Mouse (Mus musculus) CD8-positive naive resting alpha-beta T cell, adult 2 months (primary cell): ENCODE results near the gene 4930415O20Rik.
A peak's percentile ranks its signal among the peaks of the same experiment; 100 is the strongest.

Source experiments
- DNase-seq, 2 experiments: peaks; one replicate each; pipeline ENCODE4 v3.0.0; 2022; ENCODE audit warnings: low read depth in 2 of 2, low spot score in 2 of 2

Gene 4930415O20Rik

DNA sequence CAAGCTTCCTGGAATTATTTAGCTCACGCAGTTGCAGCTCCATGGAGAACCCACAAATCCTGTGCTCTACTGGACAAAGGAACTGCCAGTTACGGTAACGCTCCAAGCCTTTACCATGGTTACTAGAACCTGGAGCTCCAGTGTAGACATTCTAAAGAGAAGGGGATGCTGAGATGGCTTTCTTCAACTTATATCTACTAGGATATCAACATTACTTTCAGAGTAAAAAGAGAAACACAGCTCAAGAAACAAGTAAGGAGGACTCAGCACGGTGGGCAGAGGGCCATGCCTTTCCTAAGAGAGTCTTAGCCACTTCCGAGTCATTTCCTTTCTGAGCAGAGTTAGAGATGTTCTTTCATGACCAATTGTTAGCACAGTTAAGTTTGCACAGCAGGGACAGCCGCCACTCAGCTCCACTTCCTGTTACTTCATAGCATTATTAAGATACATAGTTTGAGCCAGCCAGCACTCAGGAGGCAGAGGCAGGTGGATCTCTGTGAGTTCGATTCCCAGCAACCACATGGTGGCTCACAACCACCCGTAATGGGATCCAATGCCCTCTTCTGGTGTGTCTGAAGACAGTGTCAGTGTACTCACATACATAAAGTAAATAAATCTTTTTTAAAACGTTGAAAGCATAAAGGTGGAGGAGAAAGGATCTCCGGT lies at the start of gene 4930415O20Rik, which contains the start of gene Ccnt1:
Gene 4930415O20Rik (plus strand): TSS at position 132 of the 666 bp plus-strand sequence.
Gene Ccnt1 (minus strand): TSS at position 51 of the 666 bp plus-strand sequence.
- DNase-seq: no peak

DNA sequence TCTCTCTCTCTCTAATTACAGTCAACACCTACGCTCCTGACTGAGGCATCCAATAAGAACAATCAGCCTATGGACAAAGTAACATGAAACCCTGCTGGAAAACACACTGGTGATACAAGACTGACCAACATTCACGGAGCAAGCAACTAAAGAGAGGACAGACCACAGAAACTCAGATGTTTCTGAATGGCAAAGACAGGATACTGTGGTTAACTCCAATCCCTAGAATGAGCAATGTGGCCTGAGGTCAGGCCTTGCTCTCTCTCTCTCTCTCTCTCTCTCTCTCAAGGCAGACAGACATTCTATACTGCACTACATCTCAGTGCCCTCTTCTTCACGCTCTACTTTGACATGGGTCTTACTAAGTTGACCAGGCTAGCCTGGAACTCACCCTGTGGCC lies 49.6 kb upstream of the 4930415O20Rik start:
- no peak for DNase-seq

DNA sequence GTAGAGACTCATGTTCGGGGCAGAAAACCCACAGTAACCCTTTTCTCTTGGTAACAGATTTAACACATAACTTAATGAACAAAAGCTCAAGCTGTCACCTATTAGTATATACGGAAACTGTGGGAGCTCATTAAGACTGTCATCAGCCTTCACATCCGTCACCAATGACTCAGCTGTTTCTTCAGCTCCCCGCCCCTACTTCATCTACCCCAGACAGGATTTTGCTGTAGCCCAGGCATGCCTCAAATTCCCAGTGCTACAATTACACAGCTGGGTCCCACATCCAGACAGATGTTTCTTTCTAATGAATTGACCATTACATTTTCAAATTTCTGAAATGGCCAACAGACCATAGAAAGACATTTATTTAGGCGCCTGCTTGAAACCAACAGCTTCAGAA lies 44.7 kb upstream of the 4930415O20Rik start:
- no peak for DNase-seq

DNA sequence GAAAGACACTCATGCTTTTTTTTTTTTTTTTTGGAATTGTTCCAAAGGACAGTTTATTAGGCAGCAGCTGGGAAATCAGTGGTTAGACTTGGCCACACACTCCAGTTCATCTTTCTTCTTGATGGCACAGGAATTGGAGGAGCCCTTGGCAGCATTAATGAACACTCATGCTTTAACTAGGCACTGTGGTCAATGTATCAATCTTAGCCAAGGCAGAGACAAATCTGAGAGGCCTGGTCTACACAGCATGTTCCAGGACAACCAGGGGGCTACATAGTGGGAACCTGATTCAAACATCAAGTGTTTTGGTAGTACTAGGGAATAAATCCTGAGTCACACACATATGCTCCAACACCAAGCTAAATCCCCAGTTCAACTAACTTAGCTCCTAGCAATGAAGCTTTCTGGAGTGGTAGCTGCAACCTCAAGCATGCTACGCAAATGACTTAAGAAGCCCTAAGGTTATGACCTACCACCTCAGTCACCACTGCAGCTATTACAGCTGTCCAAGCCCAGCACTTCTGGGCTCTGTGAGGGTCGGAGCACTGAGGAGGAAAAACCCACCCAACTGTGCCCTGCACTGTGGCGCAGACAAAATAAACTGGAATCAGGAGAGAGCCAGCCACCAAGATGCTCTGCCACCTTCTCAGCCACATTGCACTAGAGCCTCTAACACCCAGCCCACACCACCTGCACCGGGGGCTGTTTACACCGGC lies 43.6 kb upstream of the 4930415O20Rik start:
- no peak for DNase-seq

DNA sequence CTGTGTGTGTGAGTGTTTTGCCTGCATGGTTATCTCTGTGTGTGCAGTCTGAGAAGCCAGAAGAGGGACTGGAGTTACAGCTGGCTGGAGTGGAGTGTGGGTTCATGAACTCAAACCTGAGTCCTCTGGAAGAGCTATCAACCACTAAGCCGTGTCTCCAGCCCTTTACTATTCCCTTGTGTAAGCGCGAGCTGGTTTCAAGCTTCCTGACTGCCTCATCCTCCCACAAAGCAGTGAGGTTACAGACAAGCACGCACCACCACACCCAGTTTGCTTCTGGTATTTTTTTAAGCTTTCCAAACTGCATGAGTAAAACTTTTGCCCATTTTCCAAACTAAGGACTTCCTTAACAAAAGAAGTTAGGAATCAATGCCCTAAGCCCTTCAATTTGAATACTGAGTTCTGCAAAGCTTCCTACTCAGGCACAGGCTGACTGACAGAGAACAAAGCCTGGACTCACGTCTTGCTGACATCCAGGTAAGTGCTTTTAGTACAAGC lies 42.7 kb upstream of the 4930415O20Rik start:
- DNase-seq: no peak

DNA sequence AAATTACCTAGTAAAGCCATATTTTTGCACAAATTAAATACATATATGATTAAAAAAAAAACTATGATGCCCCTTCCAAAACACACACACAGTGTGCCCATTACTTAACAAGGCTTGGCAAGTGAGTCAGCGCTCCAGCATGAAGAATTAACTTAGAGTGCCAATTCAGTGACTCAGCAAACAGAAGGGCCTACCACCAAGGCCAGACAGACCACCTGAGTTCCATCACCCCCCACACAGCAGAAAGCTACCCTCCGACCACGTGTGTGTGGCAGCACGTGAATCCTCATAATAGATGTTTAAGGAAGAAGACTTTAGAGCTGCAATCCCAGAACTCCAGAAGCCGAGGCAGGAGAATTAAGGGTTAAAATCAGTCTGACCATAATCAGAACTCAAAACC lies 38.5 kb upstream of the 4930415O20Rik start:
- no peak for DNase-seq

DNA sequence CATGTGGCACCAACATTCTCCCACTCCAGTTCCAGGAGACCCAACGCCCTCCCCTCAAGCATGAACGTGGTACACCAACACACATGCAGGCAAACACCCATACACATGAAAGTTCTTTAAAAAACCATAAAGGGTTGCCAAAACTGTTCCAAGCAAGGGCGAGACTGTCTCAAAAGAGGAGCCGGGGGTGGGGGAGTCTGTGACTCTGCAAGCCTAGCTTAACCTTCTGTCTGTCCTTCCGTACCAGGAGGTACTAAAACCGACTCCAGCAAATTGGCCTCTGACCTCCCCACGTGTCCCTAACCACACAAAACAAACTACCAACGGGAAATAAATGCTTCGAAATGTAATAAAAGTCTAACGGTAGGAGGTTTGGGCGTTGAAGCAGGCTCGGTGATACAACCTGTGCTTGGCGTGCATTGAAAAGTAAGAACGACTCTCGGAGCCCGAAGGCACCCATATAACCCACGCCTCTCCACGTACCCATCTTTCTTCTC lies 37.7 kb upstream of the 4930415O20Rik start:
- DNase-seq: no peak

DNA sequence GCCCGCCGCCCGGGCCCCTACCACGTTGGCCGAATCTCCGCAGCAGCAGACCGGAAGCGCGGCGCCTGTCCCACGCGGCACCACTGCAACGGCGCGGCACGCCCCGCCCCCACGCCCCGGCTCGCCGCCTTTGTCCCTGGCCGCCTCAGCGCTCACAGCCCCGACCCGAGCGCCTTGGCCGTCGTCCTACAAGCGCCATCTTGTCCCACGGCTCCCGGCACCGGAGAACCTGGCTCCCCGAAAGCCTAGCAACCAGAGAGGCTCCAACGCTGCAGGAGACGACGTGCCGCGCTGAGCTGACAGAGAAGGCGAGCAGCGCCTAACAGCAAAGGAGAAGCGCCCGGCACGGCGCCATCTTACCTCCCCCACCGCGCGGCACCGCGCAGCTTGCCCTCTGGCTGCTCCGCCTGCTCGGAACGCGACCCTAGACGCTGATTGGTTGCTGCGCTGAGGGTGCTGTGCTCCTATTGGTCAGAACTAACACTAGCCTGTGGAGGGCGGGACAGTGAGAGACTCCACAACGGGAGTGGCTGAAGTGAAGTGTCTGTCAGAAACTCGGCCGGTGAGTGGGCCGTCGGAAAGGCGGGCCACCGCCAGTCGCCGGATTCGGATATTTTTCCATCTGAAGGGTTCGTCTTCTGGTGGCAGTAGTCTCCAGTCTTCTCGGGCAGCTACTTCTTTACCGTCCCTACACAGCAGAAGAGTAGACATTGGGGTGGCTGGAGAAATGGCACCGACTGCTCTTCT lies 36.8 kb upstream of the 4930415O20Rik start, which contains the start of gene Kansl2:
Gene Kansl2 (minus strand): TSS at position 384 of the 747 bp plus-strand sequence.
- DNase-seq: peak; percentile 96 to 97

DNA sequence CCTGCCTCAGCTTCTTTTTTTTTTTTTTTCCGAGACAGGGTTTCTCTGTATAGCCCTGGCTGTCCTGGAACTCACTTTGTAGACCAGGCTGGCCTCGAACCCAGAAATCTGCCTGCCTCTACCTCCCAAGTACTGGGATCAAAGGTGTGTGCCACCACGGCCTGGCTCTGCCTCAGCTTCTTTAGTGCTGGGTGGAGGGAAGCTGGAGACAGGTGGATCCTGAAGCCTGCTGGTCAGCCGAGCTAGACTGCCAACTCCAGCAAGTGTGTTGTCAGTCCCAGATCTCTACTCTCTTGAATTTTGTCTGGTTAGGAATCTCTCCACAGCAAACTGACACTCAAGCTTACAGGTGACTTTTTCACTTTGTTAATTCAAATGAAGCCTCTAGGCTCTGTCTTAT lies 34.9 kb upstream of the 4930415O20Rik start:
- no peak for DNase-seq

DNA sequence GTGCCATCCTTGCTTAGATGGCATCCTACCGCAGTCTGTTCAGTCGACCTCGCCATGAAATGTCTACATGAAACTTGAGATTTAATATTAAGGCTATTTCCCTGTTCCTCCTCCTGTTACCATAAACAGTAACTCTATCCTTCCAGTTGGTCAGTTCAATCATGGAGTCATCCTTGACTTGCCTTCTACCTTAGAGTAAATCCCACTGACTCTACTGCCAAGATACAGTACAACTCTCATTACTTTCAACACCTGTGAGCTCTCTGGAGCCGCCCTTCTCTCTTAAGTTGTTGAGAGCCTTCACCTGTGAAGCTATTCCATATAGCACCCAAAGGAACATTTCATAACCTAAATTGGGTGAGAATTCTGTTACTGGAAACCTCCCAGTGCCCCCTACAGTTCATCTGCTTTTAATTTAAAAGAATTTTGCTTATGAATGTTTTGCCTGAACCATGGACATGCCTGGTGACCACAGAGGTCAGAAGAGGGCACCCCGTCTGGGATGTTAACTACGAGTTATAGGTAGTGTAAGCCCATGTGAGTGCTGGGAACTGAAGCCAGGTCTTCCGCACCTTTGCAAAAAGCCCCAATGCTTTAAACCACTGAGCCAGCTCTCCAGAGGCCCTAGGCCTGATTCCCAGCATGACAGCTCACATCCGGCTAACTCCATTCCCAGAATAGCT lies 33.8 kb upstream of the 4930415O20Rik start:
- no peak for DNase-seq

DNA sequence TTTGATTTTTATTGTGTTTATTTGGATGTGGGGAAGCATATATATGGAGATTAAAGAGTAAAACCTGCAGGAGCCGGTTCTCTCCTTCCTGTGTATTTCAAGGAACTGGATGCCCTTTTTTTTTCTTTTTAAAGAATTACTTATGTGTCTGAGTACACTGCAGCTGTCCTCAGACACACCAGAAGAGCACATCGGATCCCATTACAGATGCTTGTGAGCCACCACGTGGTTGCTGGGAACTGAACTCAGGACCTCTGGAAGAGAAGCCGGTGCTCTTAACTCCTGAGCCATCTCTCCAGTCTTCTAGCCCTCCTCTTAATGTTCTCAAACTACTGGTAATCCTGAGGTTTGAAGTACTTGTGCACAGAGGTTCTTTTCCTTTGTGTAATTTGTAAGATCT lies 32.9 kb upstream of the 4930415O20Rik start:
- DNase-seq: no peak

DNA sequence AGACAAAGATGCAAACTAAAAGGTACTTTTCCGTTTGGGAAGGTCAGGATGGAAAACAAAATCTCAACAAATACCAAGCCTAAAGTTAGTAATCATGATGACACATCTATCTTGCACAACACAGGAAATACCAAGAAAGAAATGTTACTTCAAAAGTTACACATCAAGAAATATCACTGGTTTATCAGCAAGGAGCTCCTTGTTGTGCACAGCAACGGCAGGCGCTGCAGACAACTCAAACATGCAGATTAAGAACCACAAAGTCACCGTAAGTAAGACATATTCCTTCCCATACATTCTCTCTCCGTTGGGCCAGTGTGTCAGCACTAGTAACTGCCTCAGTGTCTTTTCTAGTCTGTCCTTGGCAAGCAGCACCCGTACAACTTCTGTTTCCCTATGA lies 29.7 kb upstream of the 4930415O20Rik start:
- DNase-seq: no peak

DNA sequence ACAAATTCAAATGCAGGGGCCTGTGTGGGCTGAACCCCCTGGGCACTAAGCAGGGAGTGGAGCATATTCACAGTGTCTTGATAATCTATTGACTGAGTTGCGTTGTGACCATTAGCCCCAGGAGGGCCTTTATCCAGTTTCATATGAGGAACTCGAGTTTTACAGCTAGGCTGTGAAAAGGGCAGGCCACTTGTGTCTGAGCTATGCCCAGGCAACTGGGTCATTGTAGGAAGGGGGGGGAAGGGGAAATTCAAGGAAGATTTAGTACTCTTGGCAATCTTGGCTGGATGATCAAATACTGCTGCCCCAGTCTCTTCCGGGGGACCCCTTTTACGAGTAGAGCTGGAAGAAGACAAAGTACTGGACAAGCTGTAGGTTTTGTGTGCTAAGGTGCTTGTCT lies 27.5 kb upstream of the 4930415O20Rik start:
- no peak for DNase-seq

DNA sequence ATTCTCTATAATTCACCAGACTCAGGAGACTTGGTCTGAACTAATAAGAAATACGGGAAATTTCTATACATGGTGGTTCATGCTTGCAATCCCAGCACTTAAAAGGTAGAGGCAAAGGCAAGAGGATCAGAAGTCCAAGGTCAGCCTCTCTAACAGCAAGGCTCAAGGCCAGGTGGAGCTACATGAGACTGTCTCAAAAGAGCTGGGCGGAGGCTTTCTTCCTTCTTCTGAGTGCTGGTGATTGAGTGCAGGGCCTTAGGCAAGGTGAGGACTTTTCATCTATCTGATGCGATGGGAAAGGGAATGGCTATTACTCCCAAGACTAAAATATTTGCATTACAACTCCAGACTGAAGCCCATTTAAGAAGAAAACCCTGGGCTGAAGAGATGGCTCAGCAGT lies 25.7 kb upstream of the 4930415O20Rik start:
- DNase-seq: no peak

DNA sequence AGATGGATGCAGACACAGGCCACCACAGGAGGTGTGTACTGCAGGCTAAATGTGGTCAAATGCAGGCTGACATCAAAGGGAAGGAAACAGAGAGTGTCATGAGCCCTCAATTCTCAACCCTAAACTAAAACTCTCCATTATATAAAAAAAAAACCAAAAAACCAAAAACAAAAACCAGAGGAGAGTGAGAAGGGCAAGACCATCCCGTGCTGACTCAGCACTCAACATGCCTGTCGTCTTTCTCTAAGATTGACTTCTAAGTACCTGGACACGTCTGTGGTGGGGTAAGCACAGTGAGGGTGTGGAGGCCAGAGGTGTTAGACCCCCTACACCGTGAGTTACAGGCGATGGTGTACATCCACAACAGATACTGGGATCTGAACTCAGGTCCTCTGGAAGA lies 24.0 kb upstream of the 4930415O20Rik start:
- DNase-seq: no peak

DNA sequence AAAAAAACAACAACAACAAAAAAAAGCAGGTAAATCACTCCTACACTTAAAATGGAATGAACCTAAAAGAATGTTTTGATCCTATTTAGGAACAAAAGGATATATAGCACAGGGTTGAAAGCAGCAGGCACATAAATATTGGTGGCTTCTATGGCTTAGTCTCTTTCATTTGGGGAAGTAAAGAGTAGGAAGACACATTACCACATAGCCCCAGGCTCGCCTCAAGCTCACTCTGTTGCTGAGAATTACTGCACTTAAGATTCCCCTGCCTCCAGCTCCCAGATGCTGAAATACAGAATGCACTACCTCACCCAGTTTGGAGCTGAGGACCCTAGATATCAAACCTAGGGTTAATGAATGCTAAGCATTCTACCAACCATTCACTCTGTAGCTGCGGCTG lies 18.0 kb upstream of the 4930415O20Rik start:
- no peak for DNase-seq

DNA sequence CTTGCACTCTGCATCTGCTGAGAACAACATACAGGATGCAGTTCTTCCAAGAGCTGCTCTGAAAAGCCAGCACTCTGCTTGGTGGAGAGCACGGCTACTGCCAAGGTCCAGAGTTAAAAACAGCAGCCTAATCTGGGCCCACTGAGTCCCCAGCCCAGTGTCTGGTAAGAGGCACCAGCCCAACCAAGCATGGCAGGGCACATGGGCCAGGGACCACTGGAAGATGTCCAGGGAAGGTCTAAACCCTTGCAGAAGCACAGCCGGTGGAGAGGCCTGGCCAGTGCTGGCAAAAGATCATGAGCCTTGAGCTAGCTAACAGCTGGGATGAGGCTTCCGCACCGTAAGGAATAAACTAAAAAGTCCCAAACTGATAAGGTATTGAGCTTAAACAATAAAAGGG lies 14.9 kb upstream of the 4930415O20Rik start:
- DNase-seq: no peak

DNA sequence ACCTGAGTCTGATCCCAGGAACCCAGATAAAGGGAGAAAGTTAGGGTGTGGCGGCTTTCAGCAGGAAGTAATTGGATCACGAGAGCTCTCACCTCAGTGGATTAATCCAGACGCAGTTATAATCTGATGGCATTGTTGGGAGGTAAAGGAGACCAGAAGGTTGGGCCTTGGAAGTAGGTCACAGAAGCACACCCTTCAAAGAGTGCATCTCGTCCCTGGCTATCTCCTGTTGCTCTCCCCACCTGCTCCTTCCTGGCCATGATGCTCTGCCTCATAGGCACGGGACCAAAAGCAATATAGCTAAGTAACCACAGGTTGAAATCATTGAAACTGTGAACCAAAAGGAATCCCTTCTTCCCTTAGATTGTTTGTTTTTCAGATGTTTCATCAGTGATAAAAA lies 13.6 kb upstream of the 4930415O20Rik start:
- DNase-seq: no peak

DNA sequence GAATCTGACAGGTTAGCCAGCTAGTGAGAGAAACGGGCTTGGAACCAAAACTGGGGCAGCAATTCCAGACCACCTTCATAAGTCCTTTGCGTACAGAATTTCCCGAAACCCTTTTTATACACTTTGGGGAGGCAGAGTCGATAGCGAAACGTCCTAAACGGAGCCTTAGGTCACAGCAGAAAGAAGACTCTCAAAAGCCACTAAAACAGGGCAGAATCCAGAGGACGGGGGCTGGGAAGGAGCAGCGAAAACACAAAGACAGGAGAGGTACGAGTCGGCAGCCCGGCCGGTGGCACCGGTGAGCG lies 3.9 kb upstream of the 4930415O20Rik start:
- DNase-seq: no peak

DNA sequence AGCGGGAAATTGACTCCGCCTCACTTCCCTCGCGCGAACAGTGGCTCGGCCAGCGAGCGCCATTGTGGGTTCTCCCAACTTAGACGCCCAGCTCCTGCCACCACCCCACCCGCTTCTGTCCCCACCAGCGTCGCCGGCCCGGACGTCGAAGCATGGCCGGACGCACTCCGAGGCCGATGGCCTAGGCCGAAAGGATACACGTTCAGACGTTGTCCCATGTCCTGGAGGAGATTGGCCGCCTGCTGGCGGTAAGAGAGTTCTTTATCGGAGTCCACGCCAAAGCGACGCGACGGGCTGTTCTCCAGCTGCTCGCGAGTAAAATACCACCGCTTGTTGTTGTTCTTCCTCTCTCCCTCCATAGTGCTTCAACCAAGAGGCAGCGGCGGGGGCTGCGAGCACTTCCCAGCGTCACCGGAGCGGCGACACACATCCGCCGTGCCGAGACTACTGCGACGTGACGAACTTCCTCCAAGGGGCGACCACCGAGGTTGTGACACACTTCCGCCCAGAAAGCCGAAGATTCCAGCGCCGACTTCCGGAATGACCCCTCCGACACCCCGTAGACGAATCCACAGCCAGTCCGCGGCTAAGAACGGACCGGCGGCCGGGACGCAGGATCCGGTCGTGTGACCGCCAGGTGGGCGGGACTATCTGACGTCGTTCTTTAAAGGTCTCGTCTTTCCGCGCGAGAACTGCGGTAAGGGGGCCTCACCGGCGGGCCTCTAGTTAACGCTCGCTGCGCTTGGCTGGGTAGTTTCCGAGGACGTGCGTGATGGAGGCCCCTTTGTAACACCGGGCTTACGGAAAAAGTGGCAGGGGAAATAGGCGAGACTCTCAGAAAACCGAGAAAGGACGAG lies 3.3 kb upstream of the 4930415O20Rik start:
- peak; percentile 100 for DNase-seq
